Mouse (Mus musculus) stomach, postnatal 0 days (tissue): ENCODE results near the gene Slfn1.

ENCODE experiments used
- CTCF ChIP-seq: IDR thresholded peaks from 2 replicates; pipeline ENCODE4 v1.5.1; 2016; ENCODE audit warnings: antibody characterized with exemption, low read depth, mild to moderate bottlenecking, moderate library complexity
- EP300 ChIP-seq: optimal IDR thresholded peaks from 2 replicates; pipeline ENCODE3; 2016; ENCODE audit warnings: antibody characterized with exemption

DNA sequence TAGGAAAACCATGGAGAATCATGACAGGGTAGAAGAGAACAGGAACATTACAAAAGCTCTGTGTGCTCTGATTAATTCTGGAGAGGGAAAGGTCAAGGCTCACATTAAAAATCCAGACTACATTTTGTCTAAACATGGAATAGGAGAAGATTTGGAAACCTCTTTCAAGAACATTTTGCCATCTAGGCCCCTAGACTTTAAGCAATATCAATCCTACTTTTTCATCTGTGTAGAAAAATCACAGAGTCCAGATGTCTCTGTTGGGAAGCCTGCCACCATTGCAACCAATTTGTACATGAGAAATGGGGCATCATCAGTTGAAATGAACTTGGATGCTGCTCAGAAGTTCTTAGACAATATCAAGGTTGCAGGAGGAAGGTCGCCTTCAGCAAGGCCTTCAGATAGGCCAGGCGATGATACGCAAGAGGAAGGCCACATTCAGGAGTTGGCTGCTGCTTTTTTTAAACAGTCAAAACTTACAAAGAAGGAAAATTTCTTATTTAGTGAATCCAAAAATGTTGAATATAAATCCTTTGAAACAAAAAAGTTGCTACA is 4.6 kb downstream of the Slfn1 start:
- TF ChIP-seq CTCF: no peak
- TF ChIP-seq EP300: no peak
